Mouse (Mus musculus) adrenal gland, adult 2 months (tissue): Measurements from ENCODE around the gene Otud7a. TPM values are rescaled to one million over a fixed set of nuclear protein-coding genes. Genes with fewer than 3 reads are reported as not detected.

Experiments used
- DNase-seq: peaks from one replicate; pipeline ENCODE4 v3.0.0; 2021
- polyA plus RNA-seq: library from polyadenylated mRNA; depleted of rRNA; stranded (reverse); fragments of >200 nt; gene quantifications from 2 replicates; pipeline ENCODE4 v1.2.3, GENCODE M21; 2012
- total RNA-seq, 2 experiments: library from RNA; stranded (reverse); gene quantifications; 2 replicates each; pipeline ENCODE4 v1.2.3; 2021

The Otud7a gene
- total and polyA plus RNA-seq, 3 experiments: 0.08 to 0.62 (median 0.61) TPM

DNA sequence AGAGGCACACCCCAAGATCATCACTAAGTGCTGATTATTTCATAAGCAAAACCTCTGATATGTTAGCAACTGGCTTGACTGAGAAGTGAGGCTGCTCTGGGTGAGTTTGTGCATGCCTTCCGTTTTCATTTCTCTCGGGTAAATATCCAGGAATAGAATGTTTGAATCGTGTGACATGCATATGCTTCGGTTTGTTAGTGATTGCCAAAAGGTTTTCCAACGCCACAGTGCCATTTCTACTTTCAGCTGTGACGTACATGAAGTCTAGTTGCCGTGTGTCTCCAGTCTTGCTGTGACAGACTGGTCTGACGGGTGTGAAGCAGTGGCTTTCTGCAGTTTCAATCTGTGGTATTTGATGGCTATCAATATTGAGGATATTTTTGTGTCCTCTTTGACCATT lies 273.4 kb downstream of the Otud7a start:
- DNase-seq: no peak

DNA sequence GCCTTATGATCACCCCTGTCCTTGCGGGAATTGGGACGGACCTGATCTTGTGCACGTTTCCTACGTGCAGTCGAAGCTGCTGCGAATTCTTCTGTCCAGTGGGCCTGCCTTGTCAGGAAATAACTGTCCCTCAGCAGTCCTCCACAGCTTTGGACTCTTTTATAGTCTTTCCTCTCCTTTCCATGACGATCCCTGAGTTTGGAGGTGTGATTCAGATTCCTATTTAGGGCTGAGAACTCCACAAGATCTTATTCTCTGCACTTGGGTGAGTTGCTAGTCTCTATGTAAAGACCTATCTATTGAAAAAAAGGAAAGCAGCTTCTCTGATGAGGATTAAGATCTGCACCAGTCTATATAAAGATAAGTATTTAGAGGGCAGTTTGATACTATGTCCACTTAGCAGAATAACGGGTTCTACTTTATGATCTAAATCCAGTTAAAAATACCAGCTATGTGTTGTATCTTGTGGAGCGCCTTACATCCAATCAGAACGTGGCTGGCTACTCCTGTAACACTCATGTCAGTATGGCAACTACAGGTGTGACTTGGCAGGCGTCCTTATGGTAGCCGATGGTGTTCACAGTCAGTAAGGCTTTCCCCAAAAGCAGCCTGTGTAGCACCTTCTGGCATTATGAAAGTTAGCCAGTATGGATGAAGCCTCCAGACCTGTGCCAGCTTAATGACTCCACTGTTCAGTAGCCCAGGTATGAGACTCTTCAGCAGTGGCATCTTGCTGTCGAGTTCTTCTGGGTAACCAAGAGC lies 274.8 kb downstream of the Otud7a start:
- DNase-seq: no peak

DNA sequence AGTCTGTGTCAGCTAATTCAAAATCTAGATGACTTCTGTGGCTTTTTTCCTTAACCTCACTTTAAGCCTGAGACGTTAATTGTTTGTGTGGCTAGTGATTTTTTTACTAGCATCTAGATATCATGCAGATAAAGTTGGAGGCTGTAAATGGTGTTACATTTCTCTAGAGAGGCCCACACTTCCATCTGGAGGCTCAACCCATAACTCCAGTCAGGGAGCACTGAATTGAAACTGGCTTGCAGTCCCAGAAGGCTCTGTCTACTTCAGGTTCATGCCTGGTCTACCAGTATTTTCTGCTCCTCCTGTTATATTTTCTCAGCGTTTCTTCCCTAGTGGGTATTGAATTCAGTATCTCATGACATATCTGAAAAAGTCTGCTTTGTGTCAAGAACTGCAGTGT lies 276.1 kb downstream of the Otud7a start:
- no peak for DNase-seq

DNA sequence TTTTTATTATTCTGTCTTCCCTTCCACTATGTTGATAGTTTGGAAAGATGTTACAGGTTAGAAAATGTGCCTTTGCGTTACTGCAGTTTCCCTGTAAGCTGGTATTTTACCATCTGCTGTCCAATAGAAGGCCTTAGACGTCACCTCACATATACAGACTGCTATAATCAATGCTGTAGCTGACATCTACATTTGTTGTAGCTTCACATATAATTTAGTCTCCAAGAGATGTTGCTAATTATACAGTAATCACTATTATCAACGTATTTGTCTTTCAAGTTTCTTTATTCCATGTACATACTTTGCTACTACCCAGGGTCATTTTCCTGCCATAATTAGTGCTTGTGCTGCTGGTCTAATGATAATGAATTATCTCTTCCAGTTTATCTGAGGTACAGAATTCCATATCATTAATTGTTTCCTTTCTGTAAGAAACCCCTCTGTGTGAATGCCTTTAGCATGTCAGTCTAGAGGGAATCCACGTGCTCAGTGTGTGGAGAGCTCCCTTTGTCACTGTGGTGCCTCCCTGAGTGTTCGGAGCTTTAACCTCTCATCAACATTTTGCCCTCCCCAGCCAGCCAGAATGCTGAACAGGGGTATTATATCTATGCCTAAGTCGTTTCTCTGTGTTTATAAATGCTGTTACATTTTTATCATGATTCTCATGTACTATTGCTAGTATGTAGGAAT lies 280.6 kb downstream of the Otud7a start:
- no peak for DNase-seq

DNA sequence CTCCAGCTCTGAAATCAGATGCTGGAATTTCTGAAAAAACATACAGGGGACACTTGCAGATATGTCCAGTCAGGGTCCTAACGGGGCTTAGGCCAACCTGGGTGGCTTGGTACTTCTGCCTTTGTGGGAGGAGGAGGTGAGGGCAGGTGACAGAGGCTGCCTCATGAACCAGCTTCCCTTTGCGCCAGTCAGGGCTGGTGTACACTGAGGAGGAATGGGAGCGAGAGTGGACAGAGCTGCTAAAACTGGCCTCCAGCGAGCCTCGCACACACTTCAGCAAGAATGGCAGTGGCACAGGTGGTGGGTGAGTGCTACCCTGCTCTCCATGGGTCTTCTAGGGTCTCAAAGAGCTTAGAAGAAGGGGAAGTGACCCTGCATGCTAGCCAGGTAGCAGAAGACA lies 285.1 kb downstream of the Otud7a start:
- DNase-seq: no peak

DNA sequence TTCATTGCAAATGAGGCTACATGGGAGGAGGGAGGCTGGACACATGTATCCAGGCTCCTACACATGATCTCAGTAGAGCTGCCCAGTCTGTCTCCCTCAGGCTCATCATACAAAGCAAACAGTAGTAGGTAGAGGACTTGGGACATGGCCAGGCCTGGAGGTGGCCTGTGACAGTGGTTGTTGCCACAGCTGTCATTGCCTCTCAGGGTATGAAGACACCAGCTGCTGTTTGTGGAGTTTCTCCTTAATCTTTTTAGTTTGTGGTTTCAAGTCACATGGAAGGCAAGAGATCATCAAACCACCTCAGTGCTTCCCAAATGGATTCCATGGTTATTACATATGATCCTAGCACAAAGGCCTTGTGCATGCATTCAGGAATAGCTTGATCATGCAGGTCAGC lies 285.5 kb downstream of the Otud7a start:
- no peak for DNase-seq

DNA sequence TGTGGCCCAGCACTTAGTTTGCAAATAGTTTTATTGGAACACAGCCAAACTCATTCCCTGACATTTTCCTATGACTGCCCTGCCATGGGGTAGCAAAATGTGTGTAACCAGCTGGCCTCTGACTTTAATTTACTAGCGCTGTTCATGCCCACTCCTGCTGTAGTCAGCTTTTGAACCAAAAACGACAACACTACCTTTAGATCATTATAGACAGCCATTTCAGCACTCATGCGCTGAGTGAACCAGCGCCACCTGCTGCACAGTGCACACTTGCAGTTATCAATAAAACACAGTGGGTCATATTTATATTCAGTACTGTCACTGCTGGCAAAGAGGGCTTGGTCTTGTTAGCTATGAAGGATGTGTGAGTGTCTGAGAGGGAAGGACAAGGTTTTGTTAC lies 293.2 kb downstream of the Otud7a start:
- DNase-seq: peak; percentile 19

DNA sequence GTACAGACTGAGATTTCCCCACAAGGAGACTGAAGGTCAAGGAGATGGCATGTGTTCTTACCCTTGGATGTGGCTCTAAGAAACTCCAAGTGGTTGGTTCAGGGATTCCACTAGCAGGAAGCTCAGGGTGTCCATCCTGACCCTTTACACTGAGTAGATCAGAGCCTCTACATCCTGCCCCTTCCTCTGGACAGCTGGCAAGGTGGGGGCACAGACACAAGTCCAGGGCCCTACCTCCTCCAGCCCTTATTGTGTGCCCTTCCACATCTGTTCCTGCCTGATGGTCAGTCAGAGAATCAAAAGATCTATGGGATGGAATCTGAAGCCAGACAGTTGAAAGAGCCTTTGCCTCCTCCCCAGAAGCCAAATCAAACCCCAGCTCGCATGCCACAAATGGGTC lies 293.6 kb downstream of the Otud7a start:
- DNase-seq: no peak

DNA sequence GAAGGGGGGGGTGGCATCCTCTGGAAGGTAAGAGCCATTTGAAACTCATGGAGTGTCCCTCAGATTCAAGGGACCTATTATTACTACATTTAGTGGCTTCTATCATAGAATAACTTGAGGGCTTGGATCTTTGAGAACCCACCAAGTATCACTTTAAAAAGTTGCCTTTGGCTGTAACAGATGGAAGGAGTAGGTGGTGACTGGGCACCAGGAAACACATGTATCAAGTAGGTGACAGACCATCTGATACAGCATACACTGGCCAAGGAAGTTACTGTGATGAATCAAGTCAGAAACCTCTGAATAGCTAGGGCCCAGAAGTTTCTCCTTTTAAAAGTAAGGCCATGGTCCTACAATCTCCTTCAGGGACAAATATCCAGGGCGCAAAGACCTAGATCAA lies 298.6 kb downstream of the Otud7a start:
- no peak for DNase-seq

DNA sequence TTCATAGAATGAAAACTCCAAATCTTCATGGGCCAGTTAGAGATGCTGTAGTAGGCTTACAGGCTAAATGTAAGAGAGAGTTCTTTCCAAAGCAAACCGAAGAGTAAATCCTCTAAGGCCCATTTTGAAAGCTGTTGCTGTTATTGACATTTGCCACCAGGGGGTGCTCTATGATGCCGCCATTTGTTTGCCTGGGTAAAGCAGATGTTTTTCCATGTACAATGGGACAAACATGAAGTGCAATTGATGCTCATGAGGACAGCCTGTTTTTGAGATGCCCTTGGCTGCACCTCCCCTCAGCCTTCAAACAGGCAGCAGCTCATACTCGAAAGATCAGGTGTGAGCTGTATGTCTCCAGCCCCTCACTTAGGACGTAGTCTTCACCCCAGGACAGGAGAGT lies 307.5 kb downstream of the Otud7a start:
- DNase-seq: peak; percentile 47

DNA sequence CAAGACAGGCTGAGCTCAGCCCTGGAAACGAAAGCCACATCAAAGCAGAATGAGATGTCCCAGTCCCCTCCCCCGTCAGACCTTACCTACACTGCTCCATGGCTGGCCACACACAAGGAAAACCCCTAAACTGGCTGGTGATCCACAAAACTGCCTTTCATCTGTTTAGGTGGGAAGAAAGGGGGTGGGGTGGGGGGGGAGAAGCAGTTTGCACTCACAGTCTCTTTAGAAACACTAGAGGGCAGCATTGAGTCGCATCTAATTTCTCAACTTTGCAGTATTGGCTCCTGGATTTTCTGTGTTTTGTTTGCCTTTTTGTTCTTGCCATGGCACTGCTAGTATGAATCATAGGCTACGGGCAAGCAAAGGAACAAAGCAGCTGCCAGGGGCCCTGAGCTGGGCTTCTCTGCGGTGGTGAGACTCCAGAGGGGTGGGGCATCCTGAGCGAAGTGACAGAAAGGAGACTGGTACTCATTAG lies 308.8 kb downstream of the Otud7a start:
- peak; percentile 60 for DNase-seq

DNA sequence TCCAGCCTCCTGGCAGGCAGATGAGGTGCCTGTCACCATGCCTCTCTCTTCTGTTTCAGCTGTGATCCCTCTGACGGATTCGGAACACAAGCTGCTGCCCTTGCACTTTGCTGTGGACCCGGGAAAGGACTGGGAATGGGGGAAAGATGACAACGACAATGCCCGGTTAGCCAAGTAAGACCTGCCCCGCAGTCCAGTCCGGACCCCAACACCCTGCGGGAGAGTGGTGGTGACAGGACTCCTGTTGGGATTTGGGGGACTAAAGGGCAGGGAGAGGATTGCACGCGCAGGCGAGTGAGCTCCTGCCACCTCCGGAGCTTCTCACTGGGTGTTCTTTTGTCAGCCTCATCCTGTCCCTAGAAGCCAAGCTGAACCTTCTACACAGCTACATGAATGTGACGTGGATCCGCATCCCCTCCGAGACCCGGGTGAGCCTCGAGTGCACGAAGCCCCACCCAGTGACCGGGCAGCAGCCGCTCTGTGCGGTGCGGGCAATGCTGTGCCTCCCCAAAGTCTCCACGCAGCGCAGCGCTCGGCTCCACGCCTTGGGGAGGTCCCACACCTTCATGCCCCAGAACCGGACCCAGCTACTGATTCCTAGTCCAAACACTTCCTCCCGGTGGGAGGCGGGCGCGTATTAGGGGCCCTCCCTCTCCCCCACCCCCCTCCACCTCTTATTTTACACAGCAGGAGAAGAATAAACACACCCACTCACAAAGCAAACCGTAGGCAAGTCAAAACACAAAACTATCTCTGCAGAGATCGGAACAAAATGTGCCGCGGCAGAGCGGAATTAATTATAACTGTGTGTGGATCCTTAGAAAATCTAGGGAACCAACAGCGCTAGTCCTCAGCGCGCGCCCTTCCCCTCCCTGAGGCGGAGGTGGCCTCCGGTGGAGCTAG lies 310.3 kb downstream of the Otud7a start:
- DNase-seq: peak; percentile 55

DNA sequence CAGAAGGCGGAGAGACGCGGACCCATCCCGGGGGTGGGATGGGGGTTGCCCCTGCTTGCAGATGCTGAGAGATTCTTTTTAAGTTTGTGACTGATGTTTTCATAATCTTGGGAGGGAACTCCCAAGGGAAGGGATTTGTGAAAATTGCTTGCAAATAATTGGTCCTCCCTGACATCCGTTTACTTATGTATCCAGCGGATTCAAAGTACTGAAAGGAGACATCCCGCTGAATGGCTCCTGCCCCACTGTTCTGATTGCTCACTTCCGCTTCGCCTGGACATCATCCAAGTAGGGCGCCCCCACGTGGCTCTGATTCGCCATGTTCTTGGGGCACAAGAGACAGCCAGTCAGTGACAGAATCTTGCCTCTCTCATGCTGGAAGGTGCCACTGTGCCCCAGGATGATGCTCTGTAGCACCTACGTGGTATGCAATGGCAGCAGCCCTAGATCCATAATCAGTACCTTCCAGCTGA lies 311.0 kb downstream of the Otud7a start:
- DNase-seq: peak; percentile 92

DNA sequence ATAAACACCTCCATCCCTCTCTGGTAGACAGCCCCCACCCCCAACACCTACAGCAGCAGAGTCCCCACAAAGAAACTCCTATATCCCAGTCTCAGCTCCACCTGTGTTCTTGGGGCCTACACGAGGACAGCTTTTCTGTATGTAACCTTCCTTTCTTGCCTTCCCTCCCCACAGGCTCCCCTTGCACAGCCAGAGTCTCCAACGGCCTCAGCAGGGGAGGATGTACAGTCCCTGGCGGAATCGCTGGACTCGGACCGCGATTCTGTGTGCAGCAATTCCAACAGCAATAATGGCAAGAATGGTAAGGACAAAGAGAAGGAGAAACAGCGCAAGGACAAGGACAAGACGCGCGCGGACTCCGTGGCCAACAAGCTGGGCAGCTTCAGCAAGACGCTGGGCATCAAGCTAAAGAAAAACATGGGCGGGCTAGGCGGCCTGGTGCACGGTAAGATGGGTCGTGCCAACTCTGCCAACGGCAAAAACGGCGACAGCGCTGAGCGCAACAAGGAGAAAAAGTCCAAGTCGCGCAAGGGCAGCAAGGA lies 312.7 kb downstream of the Otud7a start:
- DNase-seq: no peak

DNA sequence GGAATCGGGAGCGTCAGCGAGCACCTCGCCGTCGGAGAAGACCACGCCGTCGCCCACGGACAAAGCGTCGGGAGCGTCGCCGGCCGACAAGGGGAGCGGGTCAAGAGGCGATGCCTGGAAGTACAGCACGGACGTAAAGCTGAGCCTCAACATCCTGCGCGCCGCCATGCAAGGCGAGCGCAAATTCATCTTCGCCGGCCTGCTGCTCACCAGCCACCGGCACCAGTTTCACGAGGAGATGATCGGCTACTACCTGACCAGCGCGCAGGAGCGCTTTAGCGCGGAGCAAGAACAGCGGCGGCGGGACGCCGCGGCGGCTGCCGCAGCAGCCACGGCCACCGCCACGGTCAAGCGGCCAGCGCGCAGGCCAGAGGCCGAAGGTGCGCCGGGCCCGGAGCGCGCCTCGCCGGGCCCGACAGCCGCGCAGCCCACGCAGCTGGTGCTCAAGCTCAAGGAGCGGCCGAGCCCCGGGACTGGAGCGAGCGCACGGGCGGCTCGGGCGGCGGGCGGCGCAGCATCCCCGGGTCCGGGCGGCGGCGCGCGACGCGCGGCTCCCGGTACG lies 313.2 kb downstream of the Otud7a start:
- peak; percentile 31 for DNase-seq

DNA sequence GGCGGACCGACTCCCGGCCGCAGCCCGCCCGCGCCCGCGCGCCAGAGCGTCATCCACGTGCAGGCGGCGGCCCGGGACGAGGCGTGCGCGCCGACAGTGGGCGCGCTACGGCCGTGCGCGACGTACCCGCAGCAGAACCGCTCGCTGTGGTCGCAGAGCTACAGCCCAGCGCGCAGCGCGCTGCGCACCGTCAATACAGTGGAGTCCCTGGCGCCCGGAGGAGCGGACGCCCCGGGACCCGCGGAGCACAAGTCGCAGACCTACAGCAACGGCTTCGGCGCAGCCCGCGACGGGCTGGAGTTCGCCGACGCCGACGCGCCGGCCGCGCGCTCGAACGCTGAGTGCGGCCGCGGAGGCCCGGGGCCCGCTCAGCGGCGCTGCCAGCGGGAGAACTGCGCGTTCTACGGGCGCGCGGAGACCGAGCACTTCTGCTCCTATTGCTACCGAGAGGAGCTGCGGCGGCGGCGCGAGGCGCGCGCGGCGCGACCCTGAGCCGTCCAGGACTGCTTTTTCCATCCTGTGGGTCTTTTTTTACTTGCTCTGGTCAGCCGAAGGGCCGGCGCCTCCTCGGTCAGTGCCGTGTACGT lies 313.8 kb downstream of the Otud7a start:
- DNase-seq: peak; percentile 38

DNA sequence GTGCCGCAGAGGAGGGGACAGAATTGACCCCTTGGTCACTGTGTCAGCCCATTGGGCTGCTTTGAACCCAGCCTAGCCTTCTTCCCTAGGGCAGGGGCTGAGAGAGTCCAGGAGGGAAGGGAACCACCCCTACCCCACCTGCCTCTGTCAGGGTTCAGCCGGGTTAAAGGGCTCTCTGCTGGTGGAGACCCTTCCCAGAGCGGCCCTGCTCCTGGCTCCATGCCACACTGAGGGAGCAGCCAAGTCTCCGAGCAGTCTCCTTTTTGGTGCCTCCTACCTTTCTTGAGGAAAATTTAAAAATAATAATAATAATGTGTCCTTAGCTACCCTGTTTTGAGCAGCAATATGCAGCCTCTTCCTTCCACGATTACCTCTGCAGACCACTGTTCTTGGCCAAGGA lies 315.1 kb downstream of the Otud7a start:
- DNase-seq: no peak

DNA sequence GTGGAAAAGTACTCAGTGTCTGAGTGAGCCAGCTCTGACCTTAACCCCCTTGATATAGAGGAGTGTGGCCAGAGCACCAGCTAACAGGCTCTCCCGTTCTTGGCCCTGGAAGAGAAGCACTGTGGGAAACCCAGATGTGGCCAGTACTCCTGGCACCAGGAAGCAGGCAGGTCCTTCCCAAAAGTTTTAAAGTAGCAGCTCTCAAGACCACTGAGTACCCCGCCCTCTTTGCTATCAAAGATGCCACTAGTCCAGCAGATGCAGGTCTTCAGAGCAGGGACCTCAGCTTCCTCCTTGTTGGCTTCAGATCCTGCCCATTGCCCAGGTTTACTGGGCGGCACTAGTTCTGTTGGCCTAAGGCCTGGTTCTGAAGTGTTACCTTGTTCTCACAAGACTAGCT lies 318.0 kb downstream of the Otud7a start:
- DNase-seq: no peak

DNA sequence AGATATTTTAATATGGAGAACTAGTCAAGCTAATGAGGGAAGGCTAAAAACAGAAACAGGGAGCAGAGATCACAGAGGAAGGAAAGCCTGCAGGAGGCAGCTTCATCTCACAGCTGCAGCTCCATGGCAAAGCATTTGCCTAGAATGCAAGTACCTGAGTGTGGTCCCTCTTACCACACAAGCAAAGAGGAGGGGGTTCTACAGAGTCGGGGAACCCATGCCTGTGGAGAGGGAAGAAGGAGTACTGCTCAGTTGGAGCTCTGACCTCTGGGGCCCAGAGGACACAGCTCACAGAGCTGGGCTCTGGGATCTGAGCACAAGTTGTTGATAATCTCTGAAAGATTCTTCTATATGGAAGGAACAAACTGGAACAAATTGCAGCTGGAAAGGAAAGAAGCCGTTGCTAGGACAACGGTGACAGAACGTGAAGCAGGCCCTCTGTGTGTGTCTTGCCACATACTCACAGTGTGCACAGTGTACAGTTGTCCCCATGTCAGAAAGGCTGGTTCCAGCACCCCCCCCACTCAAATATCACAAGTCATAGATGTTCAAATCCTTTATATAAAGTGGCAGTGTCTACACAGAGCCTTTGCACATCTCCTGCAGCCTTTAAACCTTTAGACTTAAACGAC lies 324.0 kb downstream of the Otud7a start:
- DNase-seq: no peak

DNA sequence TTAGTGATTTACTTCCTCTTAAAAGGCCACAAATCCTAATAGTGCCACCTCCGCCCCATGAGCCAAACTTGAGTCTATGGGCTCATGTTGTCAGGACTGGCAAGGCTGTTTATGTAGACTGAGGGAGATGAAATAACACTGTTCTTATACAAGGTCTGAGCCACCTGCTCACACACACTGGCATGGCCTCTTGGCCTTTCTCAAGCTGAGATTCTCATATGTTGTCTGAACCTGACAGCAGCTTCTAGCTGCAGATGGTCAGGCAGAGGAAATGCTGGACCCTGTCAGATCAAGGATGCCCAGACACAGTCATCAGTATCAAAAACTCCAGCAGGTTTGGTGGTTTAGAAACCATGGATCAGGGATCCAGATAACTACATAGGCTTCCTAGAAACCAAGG lies 328.7 kb downstream of the Otud7a start:
- DNase-seq: no peak

DNA sequence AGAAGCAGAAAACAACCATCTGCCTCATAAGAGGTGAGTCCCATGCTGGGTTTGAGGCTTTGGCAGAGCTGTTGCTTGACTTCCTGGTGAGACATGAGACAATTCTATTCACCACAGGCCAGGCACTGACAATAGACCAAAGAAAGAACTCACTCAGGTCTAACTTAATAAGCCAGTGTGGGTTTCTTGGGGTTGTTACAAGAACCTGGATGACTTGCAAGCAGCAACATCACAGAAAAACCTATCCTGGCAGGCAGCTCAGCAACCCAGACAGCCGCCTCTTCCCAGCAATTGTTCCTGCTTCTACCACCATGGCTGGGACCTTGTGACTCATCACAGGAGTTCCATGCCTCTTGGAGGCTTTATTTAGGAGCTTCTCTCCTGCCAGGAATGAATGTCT lies 329.7 kb downstream of the Otud7a start:
- DNase-seq: no peak
